Mouse (Mus musculus) kidney, postnatal 36 days (tissue): ENCODE data around the gene Isg15.

ENCODE experiments used
- DNase-seq, 2 experiments: peaks; one replicate each; pipeline ENCODE4 v3.0.0; 2021 to 2022; ENCODE audit warnings: mixed read lengths in 2 of 2

The Isg15 gene

GRCm38 (mm10) chr4:156154771-156155170 is 45.8 kb downstream of the Isg15 start:
- DNase-seq: no peak

- DNase-seq: peak in 1 of 2 experiments; percentile 19
Measured at GRCm38 (mm10) chr4:156150887-156151286, 49.7 kb downstream of the Isg15 start.
